Mouse (Mus musculus): Measurements from ENCODE around the gene Fut2.
A peak's percentile ranks its signal among the peaks of the same experiment; 100 is the strongest.

Fut2 gene

GRCm38 (mm10) chr7:45702809-45703520 is 36.8 kb upstream of the Fut2 start:
- peak in 1 of 2 experiments; percentile 23 for DNase-seq

- DNase-seq = peak in 1 of 2 experiments; percentile 21
Observed at GRCm38 (mm10) chr7:45702316-45702715, 36.1 kb upstream of the Fut2 start.

GRCm38 (mm10) chr7:45701607-45702006 is 35.4 kb upstream of the Fut2 start:
- peak in 1 of 2 experiments; percentile 22 for DNase-seq

- peak in 1 of 2 experiments; percentile 60 for DNase-seq
Observed at GRCm38 (mm10) chr7:45701072-45701471, 34.9 kb upstream of the Fut2 start.

GRCm38 (mm10) chr7:45700301-45701015 is 34.3 kb upstream of the Fut2 start:
- peak; percentile 84 to 87 for DNase-seq

DNA sequence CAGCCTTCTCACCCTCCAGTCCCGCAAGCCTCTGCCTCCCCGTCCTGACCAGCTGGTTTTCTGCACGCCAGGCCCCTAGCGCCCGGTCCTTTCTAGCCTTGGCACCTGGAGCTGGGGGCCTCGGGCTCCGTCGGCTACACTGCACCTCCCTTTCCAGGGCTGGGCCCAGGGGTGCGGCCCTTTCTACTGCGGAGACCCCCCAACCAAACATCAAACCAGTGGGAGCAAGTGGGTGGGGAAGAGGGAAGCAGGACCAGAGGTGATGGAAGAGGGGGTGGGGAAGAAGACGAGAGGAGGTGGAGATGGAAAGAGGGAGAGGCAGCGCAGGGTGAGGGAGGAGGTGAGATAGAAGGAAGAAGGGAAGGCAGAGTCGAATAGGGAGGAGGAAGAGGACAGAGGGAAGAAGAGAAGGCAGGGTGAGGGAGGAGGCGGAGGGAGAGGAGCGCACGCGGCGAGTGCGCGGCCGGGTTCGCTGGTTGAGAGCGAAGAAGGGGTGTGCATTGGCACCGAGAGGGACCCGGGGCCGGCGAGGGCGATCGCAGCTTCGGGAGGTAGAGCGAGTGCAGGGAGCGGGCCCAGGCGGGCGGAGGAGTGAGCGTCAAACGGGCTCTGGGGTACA is 33.4 kb upstream of the Fut2 start, which contains the start of gene Car11:
Gene Car11 (plus strand): TSS at position 321 of the 619 bp plus-strand sequence.
- DNase-seq = peak; percentile 57 to 66

GRCm38 (mm10) chr7:45697894-45698293 is 31.7 kb upstream of the Fut2 start:
- no peak for DNase-seq

DNA sequence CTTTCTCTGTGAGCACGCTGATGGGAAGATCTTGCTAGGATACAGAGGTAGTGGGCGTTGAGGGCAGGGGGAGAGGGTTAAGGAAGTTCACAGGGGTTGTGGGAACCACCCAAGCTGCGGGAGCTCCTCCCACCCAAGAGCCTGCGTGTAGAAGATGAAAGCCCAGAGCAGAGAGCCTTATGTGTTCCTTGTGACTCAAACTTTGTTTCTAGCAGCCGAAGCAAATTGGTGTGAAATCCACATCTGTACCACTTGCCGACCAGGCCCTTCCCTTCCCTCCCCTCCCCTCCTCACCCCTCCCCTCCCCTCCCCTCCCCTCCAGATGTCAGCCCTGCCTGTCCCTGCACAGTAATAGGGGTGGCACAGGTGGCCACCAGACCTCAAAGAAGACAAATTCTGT is 28.9 kb upstream of the Fut2 start:
- DNase-seq = no peak

GRCm38 (mm10) chr7:45693921-45694591 is 27.9 kb upstream of the Fut2 start, which contains the start of gene Sec1:
Gene Sec1, minus strand, starts transcription at chr7:45694402.
- DNase-seq = no peak

DNA sequence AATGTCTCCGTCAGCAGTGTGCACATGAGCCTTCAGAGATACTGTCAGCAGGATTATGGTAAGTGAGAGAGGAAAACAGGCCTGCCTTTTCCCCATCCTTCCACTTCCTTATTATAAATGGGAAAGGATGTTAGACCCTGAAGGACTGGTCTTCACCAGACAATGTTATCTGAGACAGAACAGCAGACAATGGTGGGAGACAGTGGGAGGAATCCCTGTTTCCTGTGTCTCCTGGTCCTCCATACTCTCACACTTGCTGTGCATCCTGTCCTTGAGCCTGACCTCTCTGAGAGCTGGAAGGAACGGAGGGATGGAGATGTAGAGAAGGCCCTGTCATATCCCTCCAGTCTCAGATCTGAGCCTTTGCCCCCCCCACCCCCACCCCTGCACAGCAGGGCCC is 26.2 kb upstream of the Fut2 start:
- no peak for DNase-seq

GRCm38 (mm10) chr7:45689800-45690199 is 23.6 kb upstream of the Fut2 start:
- no peak for DNase-seq

GRCm38 (mm10) chr7:45689099-45689498 is 22.9 kb upstream of the Fut2 start:
- DNase-seq = no peak

GRCm38 (mm10) chr7:45686841-45687240 is 20.6 kb upstream of the Fut2 start:
- DNase-seq = no peak

- no peak for DNase-seq
Observed at GRCm38 (mm10) chr7:45685811-45686210, 19.6 kb upstream of the Fut2 start.

DNA sequence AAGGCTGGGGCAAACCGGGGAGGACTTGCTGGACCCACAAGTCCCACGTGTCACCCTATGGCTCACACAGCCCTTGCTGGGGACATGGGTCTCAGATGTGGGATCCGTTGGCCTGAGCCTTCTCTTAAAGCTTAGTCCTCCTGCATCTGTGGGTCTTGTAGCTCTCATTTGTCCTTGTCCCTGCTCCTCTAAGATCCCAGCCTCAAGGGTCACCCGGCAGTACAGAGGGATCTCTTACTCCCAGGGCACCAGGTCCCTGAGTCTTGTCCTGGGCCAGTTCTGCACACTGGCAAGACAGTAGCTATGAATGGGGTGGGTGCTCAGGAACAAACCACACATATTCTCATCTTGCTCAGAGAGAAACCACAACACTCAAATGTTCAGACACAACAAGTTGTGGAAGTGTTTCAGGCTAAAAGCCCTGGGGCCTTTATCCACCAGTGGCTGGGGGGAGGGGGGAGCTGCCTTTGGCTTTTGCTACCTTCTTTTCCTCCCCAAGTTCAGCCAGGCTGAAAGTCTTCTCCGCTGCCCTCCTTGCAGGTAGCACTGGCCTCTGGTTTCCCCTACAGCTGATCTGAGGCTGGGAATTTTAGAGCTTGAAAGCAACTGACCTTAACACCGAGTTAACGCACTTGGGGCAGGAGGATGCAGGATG is 17.3 kb upstream of the Fut2 start, which contains the start of gene Ntn5:
Gene Ntn5 (plus strand): TSS at position 627 of the 655 bp plus-strand sequence.
- DNase-seq = no peak

DNA sequence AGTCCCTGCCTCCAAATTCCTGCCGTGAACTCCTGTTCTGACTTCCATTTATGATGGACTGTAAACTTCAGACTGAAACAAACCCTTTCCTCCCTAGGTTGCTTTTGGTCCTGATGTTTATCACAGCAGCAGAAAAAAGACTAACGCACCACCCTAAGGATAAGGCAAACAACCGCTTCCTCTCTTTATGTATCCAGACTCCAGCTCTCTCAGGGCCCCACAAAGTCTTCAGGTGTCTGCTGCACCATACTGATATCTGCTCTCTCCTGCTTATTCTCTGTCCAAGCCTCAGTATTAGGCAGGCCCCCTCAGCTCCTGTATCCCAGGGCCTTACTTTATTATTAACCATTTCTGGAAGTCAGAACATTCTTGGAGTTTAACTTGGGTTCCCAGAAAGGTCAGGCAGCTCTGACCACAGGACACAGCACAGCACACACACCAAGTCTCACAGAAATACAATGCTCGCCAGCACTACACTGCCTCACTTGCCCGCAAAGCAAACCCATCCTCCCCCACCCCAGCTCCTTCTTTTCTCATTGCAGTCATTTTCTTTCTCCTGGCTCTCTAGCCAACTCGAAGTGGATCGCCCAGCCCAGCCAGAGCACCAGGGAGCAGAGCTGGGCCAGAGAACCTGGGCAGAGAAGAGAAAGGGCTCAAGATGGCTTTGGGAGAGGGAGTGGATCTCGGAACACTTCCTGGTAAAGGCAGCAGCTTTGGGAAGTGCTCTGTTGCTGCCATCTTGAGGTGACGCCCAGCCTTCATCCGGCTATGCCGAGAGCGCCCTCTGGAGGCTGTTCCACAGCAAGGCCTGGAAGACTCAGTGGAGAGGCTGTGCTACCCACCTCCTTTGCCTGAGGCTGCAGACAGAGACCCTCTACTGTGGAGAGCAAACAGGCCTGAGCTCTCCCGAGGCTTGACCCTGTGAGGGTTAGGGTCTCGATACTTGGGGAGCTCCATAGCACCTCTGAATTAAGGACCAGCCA is 16.2 kb upstream of the Fut2 start:
- peak; percentile 84 to 93 for DNase-seq

DNA sequence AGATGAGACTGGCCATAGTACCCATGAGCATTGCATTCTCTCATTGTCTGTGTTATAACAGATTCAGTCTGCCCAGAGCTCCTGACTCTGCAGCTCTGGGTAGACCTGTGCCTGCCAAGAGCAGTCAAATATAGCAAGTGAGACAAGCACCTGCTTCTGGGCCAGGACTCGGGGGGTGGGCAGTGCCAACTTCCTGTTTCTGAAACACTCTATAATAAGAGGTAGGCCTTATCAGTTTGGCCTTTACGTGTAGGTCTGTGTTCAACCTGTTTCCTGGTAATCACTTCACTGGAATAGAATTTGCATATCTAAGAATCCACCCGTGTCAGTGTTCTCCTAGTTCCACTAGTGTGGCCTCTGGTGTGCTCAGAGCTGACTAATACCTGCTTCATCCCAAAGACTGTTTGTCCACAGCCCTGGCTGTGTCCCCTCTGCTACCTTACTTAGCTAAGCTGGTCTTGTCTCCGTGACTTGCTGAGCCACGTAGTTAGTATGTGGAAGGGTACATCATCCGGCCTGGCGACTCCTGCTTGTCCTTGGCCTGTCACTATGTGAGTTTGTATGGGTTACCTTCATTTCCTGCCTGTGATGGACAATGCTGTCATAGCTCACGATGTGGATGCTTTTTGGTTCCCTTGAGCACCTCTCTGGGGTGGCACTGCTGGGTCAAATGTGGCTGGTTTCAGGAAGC is 15.0 kb upstream of the Fut2 start:
- DNase-seq = peak; percentile 53

DNA sequence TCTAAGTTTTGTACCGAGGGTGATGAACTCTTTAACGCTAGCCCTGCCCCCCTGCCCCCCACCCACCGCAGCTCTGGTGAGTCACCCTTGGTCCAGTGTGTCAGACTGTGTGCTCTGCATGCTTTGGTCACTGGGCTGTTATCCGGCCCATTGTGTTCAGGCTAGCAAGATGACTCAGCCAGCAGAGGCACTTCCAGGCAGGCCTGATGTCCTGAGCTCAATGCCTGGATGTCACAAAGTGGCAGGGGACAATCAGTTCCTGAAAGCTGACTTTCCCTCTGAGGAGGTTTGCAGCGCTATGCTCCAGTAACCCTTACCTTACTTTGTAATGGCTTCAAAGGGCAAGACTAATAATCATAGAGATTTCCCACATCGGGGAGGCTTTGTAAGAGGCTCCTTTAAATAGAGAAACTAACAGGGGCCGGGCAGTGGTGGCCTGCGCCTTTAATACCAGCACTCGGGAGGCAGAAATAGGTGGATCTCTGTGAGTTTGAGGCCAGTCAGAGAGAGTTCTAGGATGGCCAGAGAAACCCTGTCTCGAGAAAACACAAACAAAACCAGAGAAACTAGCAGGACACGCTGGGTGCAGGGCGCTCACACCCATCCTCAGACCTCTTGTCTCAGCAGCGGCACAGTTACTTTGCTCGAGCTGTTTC is 13.9 kb upstream of the Fut2 start:
- DNase-seq = no peak

- DNase-seq = no peak
Observed at GRCm38 (mm10) chr7:45678513-45678912, 12.3 kb upstream of the Fut2 start.

Measured in cerebellum, adult 18-20 months (tissue).